Mouse (Mus musculus) 3134 (cell line): ENCODE results near the gene Prkab2.

Experiments used
- DNase-seq: peaks from one replicate; pipeline ENCODE4 v3.0.0-alpha.2; 2011; ENCODE audit warnings: low spot score; ENCODE audit not compliant: insufficient read length; ENCODE audit errors: extremely low read depth

Prkab2 gene

GRCm38 (mm10) chr3:97689289-97689688 lies 31.3 kb downstream of the Prkab2 start:
- DNase-seq: no peak

DNA sequence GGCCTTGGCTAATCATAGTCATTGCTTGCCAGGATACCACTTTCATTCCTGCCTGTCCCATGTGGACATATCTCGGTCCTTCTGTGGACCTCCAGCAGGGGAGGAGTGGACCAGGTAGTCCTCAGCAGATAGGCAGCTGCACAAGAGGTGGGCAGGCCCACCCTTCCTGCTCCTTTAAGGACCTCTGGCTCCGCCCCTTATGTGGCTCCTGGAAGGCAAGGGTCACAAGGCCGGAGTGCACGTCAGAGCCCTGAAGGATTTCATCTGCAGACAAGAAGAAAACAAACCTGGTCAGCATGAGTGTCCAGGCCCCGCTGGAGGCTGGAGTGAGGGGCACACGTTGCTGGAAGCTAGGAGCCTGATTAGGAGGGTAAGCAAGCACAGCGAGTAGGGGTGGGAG lies 32.6 kb downstream of the Prkab2 start:
- no peak for DNase-seq

- no peak for DNase-seq
Measured at GRCm38 (mm10) chr3:97691443-97692017, 33.5 kb downstream of the Prkab2 start.

GRCm38 (mm10) chr3:97693806-97694205 lies 35.8 kb downstream of the Prkab2 start:
- DNase-seq: no peak

GRCm38 (mm10) chr3:97696866-97697265 lies 38.9 kb downstream of the Prkab2 start:
- no peak for DNase-seq

DNA sequence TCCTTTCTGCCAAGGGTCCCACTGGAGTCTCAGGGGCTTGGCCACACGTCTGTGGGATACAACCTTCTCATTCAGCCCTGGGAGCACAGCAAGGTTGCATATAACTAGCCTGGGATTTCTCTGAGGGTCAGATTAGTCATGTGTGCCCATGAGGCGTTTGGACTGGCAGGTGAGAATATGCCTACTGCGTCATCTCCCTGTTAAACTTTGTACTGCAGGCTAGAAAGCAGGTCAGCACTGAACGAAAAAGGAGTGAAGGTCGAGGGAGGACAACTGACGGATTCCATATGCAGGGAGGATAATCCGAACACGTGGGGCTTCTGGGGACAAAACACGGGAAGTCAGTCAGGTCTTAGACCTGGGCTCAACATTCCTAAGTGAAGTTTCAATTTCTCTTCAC lies 39.3 kb downstream of the Prkab2 start:
- no peak for DNase-seq

- DNase-seq: no peak
Measured at GRCm38 (mm10) chr3:97699061-97699460, 41.1 kb downstream of the Prkab2 start.

DNA sequence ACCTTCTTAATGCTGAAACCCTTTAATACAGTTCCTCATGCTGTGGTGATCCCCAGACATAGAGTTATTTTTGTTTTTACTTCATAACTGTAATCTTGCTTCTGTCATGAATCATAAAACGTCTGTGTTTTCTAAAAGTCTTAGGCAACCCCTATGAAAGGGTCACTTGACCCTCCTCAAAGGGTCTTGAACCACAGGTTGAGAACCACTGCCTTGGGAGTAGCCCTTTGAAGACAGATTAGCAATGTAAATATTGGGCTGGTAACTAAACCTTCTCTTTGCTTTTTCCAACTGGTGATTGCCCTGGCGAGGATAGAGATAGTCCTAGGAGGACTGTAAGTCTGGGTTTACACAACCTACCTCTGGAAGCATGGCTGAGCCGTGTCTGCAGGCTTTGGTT lies 43.2 kb downstream of the Prkab2 start:
- DNase-seq: no peak

- DNase-seq: no peak
Measured at GRCm38 (mm10) chr3:97702448-97703080, 44.6 kb downstream of the Prkab2 start.

GRCm38 (mm10) chr3:97705508-97705907 lies 47.5 kb downstream of the Prkab2 start:
- DNase-seq: no peak

DNA sequence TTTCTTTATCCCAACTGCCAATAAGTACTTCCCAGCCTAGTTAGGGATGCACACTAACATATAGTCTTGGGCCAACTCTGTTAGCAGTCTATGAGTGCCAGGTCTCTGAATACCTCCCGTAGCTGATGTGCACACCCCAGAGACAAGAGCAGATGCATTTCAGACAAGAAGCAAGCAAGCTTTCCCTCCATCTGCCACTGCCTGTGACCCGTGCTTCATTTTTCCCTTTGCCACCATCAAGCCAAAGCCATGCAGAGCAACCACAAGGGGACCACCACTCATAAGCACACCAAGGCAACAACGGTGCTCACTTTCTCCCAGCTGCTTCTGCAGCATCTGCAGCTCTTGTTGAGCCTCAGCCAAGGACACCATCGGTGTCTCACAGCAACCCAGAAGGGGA lies 48.6 kb downstream of the Prkab2 start:
- no peak for DNase-seq

- DNase-seq: no peak
Measured at GRCm38 (mm10) chr3:97710134-97710533, 52.1 kb downstream of the Prkab2 start.

DNA sequence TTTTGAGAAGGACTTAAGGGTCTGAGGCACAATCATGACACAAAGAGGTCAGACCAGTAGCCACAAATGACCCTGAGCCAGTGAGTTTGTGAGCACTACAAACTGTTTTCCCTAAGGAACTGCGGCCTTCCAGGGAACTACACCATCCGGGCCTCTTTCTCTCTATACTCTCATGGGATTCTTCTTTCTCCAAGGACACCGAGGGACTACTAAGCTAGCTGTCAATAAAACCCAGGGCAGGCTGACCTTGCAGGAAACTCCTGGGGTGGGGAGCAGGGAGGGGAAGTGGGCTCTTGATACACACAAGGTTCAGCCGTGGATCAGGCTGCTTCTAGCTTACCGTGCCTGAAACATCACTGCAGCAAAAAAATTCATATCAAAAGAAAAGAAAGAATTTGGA lies 52.9 kb downstream of the Prkab2 start:
- no peak for DNase-seq

GRCm38 (mm10) chr3:97715922-97716321 lies 57.9 kb downstream of the Prkab2 start:
- no peak for DNase-seq

- no peak for DNase-seq
Measured at GRCm38 (mm10) chr3:97719116-97719515, 61.1 kb downstream of the Prkab2 start.
